Mouse (Mus musculus) gastrocnemius, adult 18-20 months (tissue): ENCODE results near the gene Vwa3a. TPM values are rescaled to one million over a fixed set of nuclear protein-coding genes. Genes with fewer than 3 reads are reported as not detected.
A peak's percentile ranks its signal among the peaks of the same experiment; 100 is the strongest.
"Not testable (repeated sequence)": the region's sequence is repeated elsewhere in the genome, so short reads cannot be mapped to it uniquely, and the experiment has no call there.

Experiments used
- DNase-seq: peaks from one replicate; pipeline ENCODE4 v3.0.0; 2021; ENCODE audit warnings: low spot score
- long read RNA-seq, 2 experiments: library from polyadenylated mRNA; stranded (forward); transcript quantifications; one replicate each; pipeline ENCODE4 v2.0.0; 2021
- total RNA-seq, 2 experiments: library from RNA; stranded (reverse); gene quantifications; 2 replicates each; pipeline ENCODE4 v1.2.3; 2021

Gene Vwa3a
- under 1 TPM; 0.39 to 0.50 TPM for total RNA-seq
- long read RNA-seq, experiment 1, result 0 reads
- long read RNA-seq, experiment 2, result 0 reads

DNA sequence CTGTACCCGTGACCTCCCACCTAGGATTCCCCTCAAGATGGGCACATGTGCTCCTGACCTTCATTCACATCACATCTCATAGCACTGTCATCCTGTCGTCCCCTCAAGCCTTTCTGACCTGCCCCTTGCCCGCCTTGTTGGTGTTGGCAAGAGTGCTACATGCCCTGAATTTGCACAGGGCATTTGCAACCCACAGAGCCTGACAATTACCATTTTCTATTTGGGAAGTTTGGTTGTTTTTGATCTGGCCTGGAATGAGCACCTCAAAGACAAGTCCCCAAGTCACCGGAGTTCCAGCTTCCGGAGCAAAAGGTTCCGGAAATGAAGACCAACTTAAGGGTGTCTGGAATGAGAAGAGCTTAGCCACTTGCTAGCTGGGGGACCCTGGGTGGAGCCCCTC, at the start of gene Vwa3a:
Gene Vwa3a, plus strand, starts transcription at position 301 of the 400 bp plus-strand sequence.
- no peak for DNase-seq

DNA sequence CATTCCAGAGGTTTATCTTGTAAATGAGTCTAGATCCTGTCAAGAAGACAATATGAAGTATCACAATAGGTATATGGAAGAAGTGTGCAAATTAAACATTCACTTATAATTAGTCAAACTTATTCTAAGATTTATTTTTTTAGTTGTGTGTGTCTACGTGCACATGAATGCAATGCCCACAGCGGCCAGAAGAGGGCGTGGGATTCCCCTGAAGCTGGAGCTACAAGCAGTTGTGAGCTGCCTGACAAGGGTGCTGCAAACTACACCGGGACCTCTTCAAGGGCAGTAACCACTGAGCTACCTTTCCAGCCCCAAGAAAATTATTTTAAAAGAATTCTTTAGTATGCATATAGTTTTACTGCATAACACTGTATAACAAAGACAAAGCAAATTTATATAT, 48.5 kb upstream of the Vwa3a start:
- no peak for DNase-seq

DNA sequence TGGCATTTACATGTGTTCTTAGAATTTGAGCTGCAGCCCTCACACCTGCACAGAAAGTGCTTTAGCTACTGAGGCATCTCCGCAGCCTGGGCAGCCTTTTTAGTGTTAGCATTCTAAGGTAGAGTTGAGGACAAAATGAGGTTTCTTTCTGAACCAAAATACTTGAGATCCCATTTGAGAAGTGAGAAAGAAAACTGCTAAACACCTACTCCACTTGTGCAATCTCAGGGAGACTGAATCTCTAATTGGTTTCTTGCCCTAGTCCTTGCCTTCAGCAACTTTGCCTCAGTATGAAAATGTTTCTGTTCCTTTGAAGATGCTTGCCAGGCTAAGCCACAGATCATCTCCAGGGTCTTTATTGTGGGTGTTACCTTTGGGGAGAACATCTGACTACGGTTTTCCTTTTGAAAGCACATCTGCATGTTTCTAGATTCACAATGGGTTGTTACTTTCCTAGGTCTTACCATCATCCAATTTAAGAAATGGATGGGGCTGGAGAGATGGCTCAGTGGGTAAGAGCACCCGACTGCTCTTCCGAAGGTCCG, 45.2 kb upstream of the Vwa3a start:
- no peak for DNase-seq

DNA sequence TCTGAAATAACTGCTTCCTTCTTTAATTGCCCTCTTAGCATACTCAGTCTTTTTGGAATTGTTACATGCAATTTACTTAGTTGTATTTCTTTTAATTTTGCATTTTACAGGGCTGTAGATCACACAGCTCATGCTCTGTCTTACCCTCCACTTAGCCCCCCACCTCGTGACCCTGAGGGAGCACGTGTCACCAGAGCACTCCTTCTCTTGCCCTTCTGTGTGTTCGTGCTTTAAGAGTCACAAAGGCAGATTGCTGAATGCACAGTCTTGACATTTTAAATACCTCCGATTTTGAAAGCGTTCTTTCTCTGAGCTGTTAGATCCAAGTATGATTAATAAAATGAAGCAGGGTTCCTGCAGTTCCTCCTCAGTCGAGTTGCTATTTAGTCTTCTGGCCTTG, 43.9 kb upstream of the Vwa3a start:
- DNase-seq, result no peak

DNA sequence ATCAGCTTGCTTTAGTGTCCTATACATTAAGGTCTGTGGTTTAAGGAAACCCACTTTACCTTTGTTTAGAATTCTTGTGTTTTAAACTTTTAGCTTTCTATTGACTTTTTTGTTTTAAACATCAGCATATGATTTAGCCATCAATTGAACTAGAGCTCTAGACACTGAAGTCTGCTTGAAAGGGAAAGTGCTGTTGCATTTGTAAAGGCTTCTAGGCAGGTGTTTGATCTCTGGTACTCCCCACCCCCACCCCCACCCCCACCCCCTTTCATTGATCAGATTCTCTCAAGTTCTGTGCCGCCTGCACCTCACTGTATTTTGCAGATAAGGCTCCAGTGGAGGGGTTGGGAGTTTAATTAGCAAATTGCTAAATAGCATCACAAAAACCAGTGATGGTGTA, 43.5 kb upstream of the Vwa3a start:
- DNase-seq, result no peak

DNA sequence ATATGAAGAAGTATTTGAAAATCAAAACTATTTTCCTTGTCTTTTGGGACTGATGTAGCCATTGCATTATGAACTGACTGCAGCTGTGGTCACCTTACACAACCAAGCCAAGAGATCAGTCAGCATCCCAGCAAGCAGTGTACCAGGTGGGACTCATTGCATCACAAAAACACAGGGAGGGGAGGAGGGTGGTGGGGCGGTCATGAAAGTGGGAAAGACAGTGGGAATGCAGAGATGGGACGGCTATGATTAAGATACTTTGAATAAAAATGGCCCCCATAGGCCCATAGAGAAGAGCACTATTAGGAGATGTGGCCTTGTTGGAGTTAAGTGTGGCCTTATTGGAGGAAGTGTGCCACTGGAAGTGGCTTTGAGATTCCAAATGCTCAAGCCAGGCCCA, 42.8 kb upstream of the Vwa3a start:
- no peak for DNase-seq

DNA sequence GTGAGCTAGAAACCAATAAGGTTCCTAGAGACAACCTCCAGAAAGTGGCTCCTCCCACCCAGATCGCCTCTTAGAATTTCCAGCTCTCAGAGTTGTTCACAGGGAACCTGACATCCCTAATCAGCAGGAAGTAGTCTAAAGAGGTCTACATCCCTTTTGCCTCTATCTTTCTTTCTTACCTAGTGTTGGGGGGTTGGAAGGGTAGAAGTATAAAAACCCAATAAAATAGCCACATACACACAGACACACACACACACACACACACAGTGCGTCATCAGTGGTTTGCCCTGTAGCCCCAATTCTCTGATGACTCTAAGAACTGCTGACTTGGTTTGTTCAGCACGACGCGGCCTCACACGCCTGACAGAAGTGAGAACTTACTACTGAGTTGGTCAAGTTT, 39.5 kb upstream of the Vwa3a start:
- no peak for DNase-seq

DNA sequence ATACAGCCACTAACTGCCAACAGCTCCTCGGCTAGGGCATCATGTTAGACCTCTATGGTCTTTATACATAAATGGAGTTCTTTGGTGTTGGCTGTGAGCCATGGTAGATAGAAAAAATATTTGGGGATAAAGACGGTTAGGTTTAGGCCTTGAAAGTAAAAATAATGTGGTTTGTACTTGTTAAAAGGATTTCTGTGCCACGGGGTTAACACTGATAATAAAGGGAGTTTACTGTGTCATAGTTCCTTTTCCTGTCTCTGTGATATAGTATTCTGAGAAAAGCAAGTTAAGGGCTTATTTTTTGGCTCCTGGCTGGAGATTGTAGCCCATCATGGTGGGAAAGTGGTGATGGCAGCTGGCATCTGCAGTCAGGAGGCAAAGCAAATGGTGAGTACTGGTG, 35.2 kb upstream of the Vwa3a start:
- no peak for DNase-seq

DNA sequence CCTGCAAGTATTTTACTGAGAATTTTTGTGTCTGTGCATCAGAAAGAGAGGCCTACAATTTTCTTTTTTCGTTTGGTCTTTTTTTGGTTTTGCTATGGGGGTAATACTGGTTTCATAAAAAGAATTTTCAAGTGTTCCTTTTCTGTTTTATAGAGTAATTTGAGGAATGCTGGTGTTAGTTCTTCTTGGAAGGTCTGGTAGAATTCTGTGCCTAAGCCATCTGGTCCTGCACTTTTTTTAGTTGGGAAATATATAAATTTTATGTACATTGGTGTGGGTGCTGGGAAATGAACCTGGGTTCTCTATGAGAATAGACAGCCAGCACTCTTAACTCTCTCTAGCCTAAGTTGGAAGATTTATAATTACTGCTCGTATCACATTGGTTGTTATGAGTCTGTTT, 27.0 kb upstream of the Vwa3a start:
- DNase-seq, result no peak

DNA sequence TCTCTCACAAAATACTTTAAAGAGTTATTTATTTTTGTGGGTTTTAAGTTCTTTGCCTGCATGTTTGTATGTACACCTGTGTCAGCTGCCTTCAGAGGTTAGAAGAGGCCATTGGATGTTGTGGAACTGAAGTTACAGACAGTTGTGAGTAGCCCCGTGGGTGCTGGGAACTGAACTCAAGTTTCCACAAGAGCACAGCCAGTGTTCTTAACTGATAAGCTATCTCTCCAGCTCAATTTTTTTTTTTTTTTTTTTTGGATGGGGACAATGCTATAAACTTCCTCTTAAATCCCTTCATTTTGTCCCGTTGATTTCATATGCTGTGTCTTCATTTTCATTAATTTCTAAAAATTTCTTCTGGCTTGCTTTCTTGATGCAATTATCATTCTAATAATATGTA, 25.9 kb upstream of the Vwa3a start:
- DNase-seq, result no peak

DNA sequence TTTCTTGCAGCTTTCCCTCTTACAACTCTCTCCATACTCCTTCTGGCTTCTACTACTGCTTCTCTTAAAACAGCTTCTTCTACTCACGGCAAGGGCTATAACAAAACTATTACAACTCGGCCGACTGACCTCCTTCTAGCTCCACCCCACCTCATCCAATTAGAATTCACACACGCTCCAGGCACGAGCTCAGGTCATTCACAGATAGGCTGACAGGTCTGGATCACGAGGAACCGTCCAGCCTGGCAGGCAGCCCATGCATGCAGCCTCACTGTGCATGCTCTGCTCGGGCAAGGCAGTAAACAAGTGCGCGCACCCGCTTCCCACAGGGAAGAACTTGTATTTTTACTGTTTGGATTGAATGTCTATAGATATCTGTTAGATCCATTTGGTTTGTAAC, 25.2 kb upstream of the Vwa3a start:
- not testable (repeated sequence) for DNase-seq

DNA sequence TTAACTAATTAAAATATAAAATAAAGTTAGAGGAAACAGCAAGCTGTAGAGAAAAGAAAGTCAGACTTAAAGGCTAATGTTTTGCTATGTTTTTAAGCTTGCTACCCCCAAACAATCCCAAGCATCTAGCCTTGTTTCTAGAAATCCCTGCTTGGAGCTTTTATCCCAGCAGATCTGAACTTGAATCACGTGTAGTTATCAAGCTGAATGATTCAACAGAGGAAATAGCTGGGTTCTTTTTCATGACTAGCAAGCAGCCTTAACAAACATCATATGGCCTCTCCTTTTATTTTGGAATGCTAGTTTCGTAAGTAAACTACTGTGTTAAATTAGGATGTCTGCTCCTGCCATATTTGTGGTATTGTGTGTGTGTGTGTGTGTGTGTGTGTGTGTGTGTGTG, 21.9 kb upstream of the Vwa3a start:
- DNase-seq, result no peak

DNA sequence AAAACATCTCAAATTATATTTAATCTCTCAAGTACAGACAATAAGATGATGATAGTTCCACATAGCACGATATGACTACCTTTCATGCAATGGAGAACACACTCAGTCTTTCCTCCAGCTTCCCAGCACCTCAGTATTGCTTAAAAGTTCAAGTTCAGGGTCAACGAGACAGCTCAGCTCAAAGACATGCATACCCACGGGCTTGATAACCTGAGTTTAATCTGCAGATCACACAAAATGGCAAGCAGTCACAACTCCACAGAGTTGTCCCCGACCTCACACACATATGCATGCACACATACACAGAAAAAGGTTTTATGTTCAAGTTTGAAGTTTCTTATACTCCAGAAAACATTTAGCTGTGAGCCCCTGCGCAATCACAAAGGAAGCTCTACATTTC, 18.1 kb upstream of the Vwa3a start:
- DNase-seq, result no peak

DNA sequence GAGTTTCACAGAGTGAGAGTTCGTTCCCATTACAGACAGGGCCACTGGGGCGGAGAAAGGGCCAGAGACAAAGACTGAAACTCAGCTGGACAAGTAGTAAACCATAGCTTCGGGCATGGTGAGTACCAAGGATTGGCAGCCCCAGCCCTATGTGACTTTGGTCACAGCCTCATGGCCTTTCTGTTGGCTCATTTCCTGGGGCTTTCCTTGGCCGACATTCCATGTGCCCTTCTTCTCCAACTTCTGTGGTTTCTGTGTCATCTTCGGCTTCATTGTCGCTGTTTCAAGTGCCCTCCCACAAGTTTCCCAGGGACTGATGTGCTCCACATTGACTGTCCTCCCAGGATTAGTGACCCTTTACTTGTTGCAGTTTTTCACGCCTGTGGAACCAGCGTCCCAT, 17.7 kb upstream of the Vwa3a start:
- DNase-seq, result peak; percentile 18

DNA sequence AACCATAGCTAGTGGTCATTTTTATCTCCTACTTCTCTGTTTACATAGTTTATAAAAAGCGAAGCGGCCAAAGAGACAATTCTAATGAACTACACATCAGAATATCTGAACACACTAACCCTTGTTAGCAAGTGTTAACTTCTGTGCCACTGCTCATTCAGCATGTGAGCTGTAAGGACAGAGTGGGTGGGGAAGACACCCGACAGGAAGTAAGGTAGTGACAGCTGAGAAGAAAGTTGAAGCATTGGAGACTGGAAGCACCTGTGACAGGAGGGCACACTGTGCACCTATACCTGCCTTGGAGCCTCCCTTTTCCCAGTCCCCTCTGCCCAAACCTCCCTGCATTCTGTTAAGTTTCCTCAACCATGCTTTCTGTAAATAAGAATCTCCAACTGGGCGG, 17.1 kb upstream of the Vwa3a start:
- no peak for DNase-seq

DNA sequence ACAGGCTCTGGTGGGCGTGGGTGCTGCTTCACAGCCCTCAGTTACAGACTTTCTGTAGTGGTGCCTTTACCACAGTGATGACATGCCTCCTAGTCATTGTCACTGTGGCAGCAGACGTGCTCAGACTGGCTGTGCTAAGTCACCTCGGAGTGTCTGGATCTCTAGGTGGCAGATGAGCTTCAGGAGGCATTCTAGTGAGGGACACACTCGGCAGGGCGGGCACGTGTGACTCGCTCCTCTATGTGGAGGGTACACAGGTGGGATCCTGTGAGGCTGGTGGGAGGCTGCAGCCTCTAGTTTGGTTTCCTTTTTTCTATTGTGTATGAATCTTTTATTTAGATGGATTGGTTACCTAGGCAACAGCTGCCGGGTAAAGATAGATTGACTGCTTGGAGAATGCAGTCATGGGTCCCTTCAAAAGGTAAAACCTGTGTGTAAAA, 16.3 kb upstream of the Vwa3a start:
- DNase-seq, result no peak

DNA sequence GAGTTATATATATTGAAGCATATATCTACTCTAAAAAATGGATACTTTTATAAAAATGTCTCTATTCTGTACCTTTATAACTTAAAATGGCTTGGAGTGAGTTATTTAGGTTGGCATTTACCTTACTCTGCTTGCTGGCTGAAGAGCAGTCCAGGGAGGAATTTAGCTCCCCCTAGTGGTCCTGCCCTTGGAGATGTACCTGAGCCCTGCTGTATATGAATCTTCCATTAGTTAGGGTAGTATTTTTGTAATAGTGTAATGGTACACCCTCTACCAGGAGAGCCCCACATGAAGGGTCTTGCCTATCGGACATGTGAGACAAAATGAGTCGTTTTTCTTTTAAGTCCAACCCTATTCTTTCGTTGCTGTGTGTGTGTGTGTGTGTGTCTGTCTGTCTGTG, 11.5 kb upstream of the Vwa3a start:
- DNase-seq, result peak; percentile 43

DNA sequence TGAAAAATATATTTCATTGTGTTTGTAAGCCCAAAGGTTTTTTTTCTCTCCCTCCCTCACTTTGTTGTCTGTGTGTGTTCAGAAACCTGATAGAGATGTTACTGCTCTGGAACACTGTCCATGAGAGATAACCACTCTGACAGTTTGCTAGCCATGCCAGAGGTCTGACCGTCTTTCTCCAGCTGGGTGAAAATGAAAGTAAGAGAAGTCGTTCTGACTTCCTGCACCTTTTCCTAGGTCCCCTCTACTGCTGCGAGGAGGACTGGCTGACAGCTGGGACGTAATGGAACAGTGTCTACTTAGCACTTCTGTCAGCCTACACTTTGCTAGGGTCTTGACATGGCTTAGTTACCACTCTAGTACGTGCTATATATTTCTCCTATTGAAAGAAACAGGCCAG, 9.5 kb upstream of the Vwa3a start:
- peak; percentile 22 for DNase-seq

DNA sequence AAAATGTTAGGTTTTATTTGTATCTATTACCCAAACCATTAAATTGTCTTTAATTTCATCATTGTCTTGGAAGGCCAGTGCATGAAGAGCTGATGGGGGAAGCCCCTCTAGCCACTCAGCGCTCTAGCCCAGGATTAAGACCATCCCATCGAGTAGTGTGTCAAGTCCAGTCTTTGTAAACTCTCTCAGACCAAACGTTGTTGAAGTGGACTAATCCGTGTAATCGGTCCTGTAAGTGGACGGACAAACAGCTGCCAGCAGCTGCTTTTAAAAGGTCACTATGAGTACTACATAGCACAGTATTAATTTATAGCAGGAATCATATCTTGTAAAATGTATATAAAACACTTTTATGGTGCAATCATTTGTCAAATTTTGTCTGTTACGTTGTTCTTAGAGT, 6.2 kb upstream of the Vwa3a start:
- no peak for DNase-seq

DNA sequence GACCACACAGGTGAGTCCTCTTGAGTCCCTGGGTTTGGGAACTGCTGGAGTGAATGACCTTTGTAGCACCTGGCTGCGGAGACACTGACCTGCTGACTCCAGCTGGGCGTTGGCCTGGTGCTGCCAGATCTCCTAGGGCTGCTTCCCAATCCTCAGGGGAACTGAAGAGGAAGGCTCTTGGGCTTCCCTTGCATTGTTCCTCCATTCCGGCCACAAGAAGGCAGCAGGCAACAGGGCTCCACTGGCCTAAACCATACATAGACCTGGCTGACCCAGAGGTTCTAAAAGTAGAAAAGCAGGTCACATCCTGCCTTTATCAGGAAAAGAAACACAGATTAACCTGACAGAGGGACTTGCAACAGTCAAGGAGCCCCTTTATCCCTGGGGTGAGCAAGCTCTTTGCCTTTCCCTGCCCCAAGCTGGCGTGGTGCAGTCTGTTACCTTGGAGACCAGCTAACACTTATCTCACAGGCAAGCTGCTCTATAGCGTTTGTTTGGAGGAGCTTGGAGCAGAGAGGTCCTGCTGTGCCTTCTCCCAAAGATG, 512 bp downstream of the Vwa3a start:
- DNase-seq, result no peak

DNA sequence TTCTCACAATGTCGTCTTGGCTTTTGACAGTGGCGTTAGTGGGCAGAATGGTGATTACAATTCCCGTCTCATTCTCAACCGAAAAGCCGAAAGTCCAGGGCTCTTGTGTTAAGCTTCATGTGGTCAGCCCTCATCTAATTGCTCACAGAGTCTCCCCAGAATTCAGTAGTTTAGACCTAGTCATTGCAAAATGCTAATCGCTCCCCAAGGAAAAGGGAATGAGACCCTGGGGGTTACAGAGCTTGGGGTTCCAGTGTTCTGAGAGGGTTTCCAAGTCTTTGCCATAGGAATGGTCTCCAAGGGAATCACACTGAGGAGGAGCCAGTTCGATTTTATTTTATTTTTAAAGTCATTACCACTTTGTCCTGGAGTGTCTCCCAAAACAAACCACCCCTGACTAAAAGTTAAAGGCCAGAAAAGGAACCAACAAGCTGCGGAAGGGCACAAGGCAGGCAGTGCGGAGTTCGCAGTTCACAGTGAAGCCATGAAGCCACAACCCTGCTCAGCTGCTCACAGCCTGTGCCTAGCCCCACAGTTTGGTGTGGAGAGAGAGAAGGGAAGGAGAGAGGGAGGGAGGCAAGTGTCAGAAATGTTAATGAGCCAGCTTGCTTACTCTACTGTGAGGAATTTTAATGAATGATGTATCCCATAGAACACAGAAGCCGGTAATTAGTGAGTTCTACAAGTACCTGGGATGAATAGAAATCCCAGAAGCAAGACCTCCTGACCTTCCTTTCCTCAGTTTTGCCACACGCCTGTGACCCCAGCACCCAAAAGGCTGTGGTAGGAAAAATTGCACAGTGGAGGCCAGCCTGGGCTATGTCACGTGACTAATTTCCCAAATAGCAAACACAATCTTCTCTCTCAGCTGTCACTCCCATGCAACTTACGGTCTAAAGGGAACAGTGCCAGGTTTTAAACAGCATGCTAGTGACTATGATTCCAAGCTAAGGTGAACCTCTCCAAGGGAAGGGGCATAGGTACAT, 4.5 kb downstream of the Vwa3a start:
- no peak for DNase-seq

DNA sequence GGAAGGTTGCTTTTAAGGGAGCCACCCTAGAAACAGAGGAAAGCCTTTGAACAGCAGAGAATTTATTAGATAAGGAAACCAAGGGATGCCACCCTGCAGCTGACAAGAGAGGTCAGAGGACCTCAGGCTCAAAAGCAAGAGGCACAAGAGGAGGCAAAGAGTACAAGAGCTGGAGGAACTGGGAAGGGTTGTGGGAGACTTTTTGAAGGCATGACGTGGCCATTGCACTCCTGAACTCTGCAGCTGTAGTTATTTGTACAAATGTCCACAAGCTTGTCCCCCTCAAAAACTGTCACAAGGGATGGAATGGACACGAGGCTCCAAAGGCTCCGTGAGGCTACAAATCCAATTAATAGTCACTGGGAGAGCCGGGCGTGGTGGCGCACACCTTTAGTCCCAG, 5.5 kb downstream of the Vwa3a start:
- no peak for DNase-seq

DNA sequence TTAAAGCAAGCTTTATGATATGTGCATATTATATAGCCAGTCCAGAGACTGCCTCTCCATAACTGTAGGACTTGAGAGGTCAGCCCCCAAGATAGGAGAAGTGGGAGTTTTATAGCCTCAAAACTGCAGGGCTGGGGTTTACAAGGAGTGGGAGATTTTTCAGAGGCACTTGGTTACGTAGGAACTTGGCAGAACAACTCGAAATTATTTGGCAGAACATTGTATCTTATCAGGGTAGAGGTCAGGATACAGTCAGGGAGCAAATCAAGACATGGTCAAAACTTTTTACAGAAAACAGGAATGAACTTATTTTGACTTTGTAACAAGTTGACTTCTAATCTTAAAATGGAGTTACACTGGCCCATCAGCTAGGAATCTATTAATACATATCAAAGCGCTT, 6.9 kb downstream of the Vwa3a start:
- peak; percentile 54 for DNase-seq
